Comparison of ENCODE assay signal across 8 mouse cellular contexts in the genomic region with DNA sequence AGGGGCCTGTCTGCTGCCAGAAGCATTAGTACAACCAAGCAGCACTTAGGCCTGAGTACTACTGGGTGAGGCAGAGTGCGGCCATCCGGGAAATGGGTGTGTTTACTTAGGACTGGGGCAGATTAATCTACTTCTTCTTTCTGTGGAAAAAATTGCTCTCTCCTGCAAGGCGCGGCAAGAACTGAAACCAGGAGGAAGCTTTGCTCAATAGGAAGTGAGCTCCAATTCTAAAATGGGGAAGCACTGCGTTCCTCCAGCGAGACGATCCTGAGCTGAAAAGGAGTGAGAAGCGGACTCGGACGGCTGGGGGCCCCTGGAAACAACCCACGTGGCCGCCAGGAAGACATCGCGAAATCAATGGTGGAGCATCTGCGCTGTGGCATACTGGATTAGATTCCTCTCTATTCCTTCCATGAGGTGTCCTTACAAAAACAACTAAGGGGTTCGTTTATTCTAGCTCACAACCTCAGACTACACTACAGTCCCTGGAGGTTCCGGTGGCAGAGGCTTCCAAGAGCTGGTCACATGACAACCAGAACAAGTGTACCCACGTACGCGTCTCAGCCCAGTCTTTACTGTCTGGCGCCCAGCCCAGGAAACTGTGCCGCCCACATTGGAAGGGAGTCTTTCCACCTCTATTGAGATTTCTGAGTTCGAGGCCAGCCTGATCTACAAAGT. TPM values are rescaled to one million over a fixed set of nuclear protein-coding genes. Genes with fewer than 3 reads are reported as not detected.
DNase-seq lines count a peak whose midpoint lies in the region; ATAC-seq and TF ChIP-seq lines count a peak whose summit lies in the region.

No protein-coding gene starts in this region.

- no peaks in the 10 kb centered on the region for H3K27me3 ChIP-seq in CH12.LX (replicated peaks)
- H3K27me3 ChIP-seq in liver, embryonic 13.5 days: no peaks in the 10 kb centered on the region

- peaks cover 4 to 49% of the 10 kb centered on the region in 2 experiments; a peak in 3 of 4 replicates for H3K4me1 ChIP-seq in CH12.LX (ENCODE audit: control insufficient read depth in 1 of 2, insufficient read depth in 2 of 2)
- H3K4me1 ChIP-seq in liver, embryonic 13.5 days (replicated peaks): peaks cover 34% of the 10 kb centered on the region

- no peak; the same call in 1 of the 2 replicates for TF ChIP-seq RAD21 in CH12.LX (IDR thresholded peaks at IDR 0.05; ENCODE audit: low read depth, low read length)

- in situ Hi-C loops in CH12.LX (cut with MboI; ENCODE audit: low pct_ligation_motif_present, low pct_unique_long_range_greater_than_20kb, low sequenced_read_pairs): loop anchor here (5.0 kb wide), 1 partner anchor 89 kb away; no protein-coding TSS in a partner anchor

- WGBS in liver, embryonic 13.5 days (ENCODE audit: insufficient replicate concordance): 12% methylated on average over 23 of the region's 23 CpGs

- peak; percentile 92 for TF ChIP-seq EP300 in CH12.LX (IDR thresholded peaks at IDR 0.05; ENCODE audit: low read length)

- dilution Hi-C loops in CH12.LX (cut with MboI; ENCODE audit: extremely low pct_ligation_motif_present, extremely low pct_unique_long_range_greater_than_20kb, low sequenced_read_pairs): no loop called here

- peak overlapping the region in 1 of 3 experiments; percentile 30 for H3K4me3 ChIP-seq in CH12.LX (replicated peaks in 1 of 3; ENCODE audit: low read depth in 2 of 3, low read length in 2 of 3, poor library complexity in 1 of 3)
- H3K4me3 ChIP-seq in liver, embryonic 13.5 days (replicated peaks): peak overlapping the region; percentile 43

- H3K36me3 ChIP-seq in CH12.LX (replicated peaks in 1 of 2; ENCODE audit: control insufficient read depth in 1 of 2, insufficient read depth in 1 of 2, low read length in 1 of 2): peaks cover 0 to 10% of the 10 kb centered on the region in 2 experiments
- H3K36me3 ChIP-seq in liver, embryonic 13.5 days: no peaks in the 10 kb centered on the region

- peak overlapping the region; percentile 53 for H3K4me2 ChIP-seq in CH12.LX (ENCODE audit: insufficient read depth, low read depth, poor library complexity, severe bottlenecking)
- H3K4me2 ChIP-seq in liver, embryonic 13.5 days: peak overlapping the region; percentile 64

- no peaks in the 10 kb centered on the region for H3K9me3 ChIP-seq in CH12.LX (replicated peaks; ENCODE audit: low read length)
- H3K9me3 ChIP-seq in liver, embryonic 13.5 days (replicated peaks): no peaks in the 10 kb centered on the region

- H3K27ac ChIP-seq in CH12.LX (ENCODE audit: insufficient read depth, low read depth): peak overlapping the region; percentile 72
- H3K27ac ChIP-seq in liver, embryonic 13.5 days: peak overlapping the region; percentile 48

- no peak for TF ChIP-seq CTCF in CH12.LX (conservative IDR thresholded peaks at IDR 0.05 in 1 of 2, IDR thresholded peaks at IDR 0.05 in 1 of 2; ENCODE audit: low read depth in 2 of 2, low read length in 2 of 2)

- no peaks in the 10 kb centered on the region for H3K79me2 ChIP-seq in CH12.LX (replicated peaks; ENCODE audit: control insufficient read depth, extremely low read depth, insufficient read depth, poor library complexity, severe bottlenecking)

- peak; percentile 86 for ATAC-seq in granulocyte monocyte progenitor cell, adult 5-6 weeks (replicated peaks; ENCODE audit: poor library complexity, severe bottlenecking)
- ATAC-seq in liver, embryonic 13.5 days (ENCODE audit: low read depth): peak; percentile 74

- peak overlapping the region; percentile 5 for H3K9ac ChIP-seq in CH12.LX (ENCODE audit: insufficient read depth, low read depth)
- peak overlapping the region; percentile 54 for H3K9ac ChIP-seq in liver, embryonic 13.5 days

- peak; percentile 65 for TF ChIP-seq POLR2A in CH12.LX (IDR thresholded peaks at IDR 0.05; ENCODE audit: low read depth, low read length)

- peak; percentile 93 for DNase-seq in CH12.LX (ENCODE audit: extremely low read depth)
- DNase-seq in T-cell, adult 2 months (ENCODE audit: low spot score): peak; percentile 86
- DNase-seq in kidney, adult 9 months: peak; percentile 58
- peak; percentile 36 for DNase-seq in liver, embryonic 13.5 days
- peak; percentile 80 to 83 for DNase-seq in right cerebral cortex, postnatal 10 days (ENCODE audit: low spot score in 2 of 2)
- DNase-seq in retina, embryonic 14.5 days (ENCODE audit: low spot score): no peak
- no peak for DNase-seq in yolk sac, embryonic 10.5 days (ENCODE audit: low spot score)

TF ChIP-seq in CH12.LX, 34 proteins besides CTCF, POLR2A, EP300 and RAD21:
- peak; percentile 74 for TF ChIP-seq USF1 (IDR thresholded peaks at IDR 0.05; ENCODE audit: low read depth, low read length)
- no peak for TF ChIP-seq MAFK (IDR thresholded peaks at IDR 0.05; ENCODE audit: insufficient replicate concordance, low read length)
- TF ChIP-seq MEF2A (IDR thresholded peaks at IDR 0.05; ENCODE audit: borderline replicate concordance, low read depth, low read length): peak; percentile 69
- peak; percentile 58 for TF ChIP-seq BHLHE40 (IDR thresholded peaks at IDR 0.05; ENCODE audit: low read depth, low read length)
- TF ChIP-seq JUN (IDR thresholded peaks at IDR 0.05; ENCODE audit: insufficient read depth, low read depth, low read length): peak; percentile 82
- TF ChIP-seq MAX (IDR thresholded peaks at IDR 0.05; ENCODE audit: low read length): peak; percentile 95
- peak; percentile 59; the same call in 1 of the 2 replicates for TF ChIP-seq ELF1 (IDR thresholded peaks at IDR 0.05; ENCODE audit: low read depth, low read length)
- TF ChIP-seq TCF12 (IDR thresholded peaks at IDR 0.05; ENCODE audit: low read depth, low read length): no peak
- TF ChIP-seq MYC (IDR thresholded peaks at IDR 0.05; ENCODE audit: low read depth, low read length): peak; percentile 94
- peak; percentile 89 for TF ChIP-seq IRF4 (IDR thresholded peaks at IDR 0.05; ENCODE audit: low read depth, low read length)
- peak; percentile 39; the same call in 1 of the 2 replicates for TF ChIP-seq CHD2 (IDR thresholded peaks at IDR 0.05; ENCODE audit: low read length)
- TF ChIP-seq CHD1 (IDR thresholded peaks at IDR 0.05; ENCODE audit: low read depth, low read length): 0 out of 2 replicates have a peak, but pooled peaks have one; percentile 79
- TF ChIP-seq UBTF (IDR thresholded peaks at IDR 0.05; ENCODE audit: low read depth, low read length): 0 out of 2 replicates have a peak, but pooled peaks have one; percentile 22
- no peak for TF ChIP-seq ZNF384 (IDR thresholded peaks at IDR 0.05; ENCODE audit: low read depth, low read length)
- no peak for TF ChIP-seq KAT2A (IDR thresholded peaks at IDR 0.05; ENCODE audit: insufficient replicate concordance, low read length)
- no peak for TF ChIP-seq E2F4 (IDR thresholded peaks at IDR 0.05; ENCODE audit: insufficient replicate concordance, low read depth, low read length)
- peak; percentile 59 for TF ChIP-seq SIN3A (IDR thresholded peaks at IDR 0.05; ENCODE audit: low read length)
- peak; percentile 87; the same call in 1 of the 2 replicates for TF ChIP-seq MXI1 (IDR thresholded peaks at IDR 0.05; ENCODE audit: low read depth, low read length)
- no peak for TF ChIP-seq NRF1 (IDR thresholded peaks at IDR 0.05; ENCODE audit: low read depth, low read length)
- peak; percentile 65 for TF ChIP-seq JUND (conservative IDR thresholded peaks at IDR 0.05; ENCODE audit: low read depth, low read length)
- TF ChIP-seq HCFC1 (IDR thresholded peaks at IDR 0.05; ENCODE audit: low read depth, low read length): no peak; the same call in none of the 2 replicates
- peak; percentile 70 for TF ChIP-seq ETS1 (conservative IDR thresholded peaks at IDR 0.05; ENCODE audit: low read depth, low read length)
- peak; percentile 83 for TF ChIP-seq USF2 (conservative IDR thresholded peaks at IDR 0.05; ENCODE audit: low read depth, low read length)
- 0 out of 2 replicates have a peak, but pooled peaks have one; percentile 32 for TF ChIP-seq NELFE (IDR thresholded peaks at IDR 0.05; ENCODE audit: low read depth, low read length)

RNA-seq across cellular contexts. Expression of a gene that starts 14.1 kb away (rescaled TPM):
- total RNA-seq in CH12.LX (2012; rRNA removed) (17.6 and 23.0 TPM in 2 replicates), CH12.LX (2014; rRNA removed) (31.3 and 37.3 TPM in 2 replicates)
- polyA plus RNA-seq in CH12.LX (2012; ENCODE audit: insufficient read length, low read depth): 29.4 and 34.9 TPM in 2 replicates
- 9.9 and 18.8 TPM in 2 replicates for total RNA-seq in granulocyte monocyte progenitor cell, adult 5-6 weeks (2014; fragmentation: Nextera tagmentation)
- total RNA-seq in granulocyte monocyte progenitor cell, adult 5-6 weeks (2017): 27.0 and 36.8 TPM in 2 replicates
- 6.2 and 8.0 TPM in 2 replicates for polyA plus RNA-seq in liver, embryonic 13.5 days (2015; fragmentation: Nextera tagmentation; extraction: Ambion mirVana)

RNA-seq across cellular contexts. Expression of a gene that starts 14.1 kb away (rescaled TPM):
- total RNA-seq in CH12.LX (2012; rRNA removed) (47.1 and 48.1 TPM in 2 replicates), CH12.LX (2014; rRNA removed) (83.0 and 94.7 TPM in 2 replicates)
- polyA plus RNA-seq in CH12.LX (2012; ENCODE audit: insufficient read length, low read depth): 46.4 and 48.1 TPM in 2 replicates
- total RNA-seq in granulocyte monocyte progenitor cell, adult 5-6 weeks (2014; fragmentation: Nextera tagmentation): 84.7 and 88.8 TPM in 2 replicates
- total RNA-seq in granulocyte monocyte progenitor cell, adult 5-6 weeks (2017): 46.6 and 75.6 TPM in 2 replicates
- polyA plus RNA-seq in liver, embryonic 13.5 days (2015; fragmentation: Nextera tagmentation; extraction: Ambion mirVana): 29.2 and 29.5 TPM in 2 replicates

RNA-seq across cellular contexts. Expression of a gene that starts 34.5 kb away (rescaled TPM):
- total RNA-seq in CH12.LX (2012; rRNA removed) (37.2 and 43.5 TPM in 2 replicates), CH12.LX (2014; rRNA removed) (69.8 and 73.1 TPM in 2 replicates)
- 69.0 and 79.7 TPM in 2 replicates for polyA plus RNA-seq in CH12.LX (2012; ENCODE audit: insufficient read length, low read depth)
- 65.0 and 67.3 TPM in 2 replicates for total RNA-seq in granulocyte monocyte progenitor cell, adult 5-6 weeks (2014; fragmentation: Nextera tagmentation)
- 54.2 and 54.9 TPM in 2 replicates for total RNA-seq in granulocyte monocyte progenitor cell, adult 5-6 weeks (2017)
- polyA plus RNA-seq in liver, embryonic 13.5 days (2015; fragmentation: Nextera tagmentation; extraction: Ambion mirVana): 10.7 and 14.6 TPM in 2 replicates

RNA-seq across cellular contexts. Expression of a gene that starts 51.7 kb away (rescaled TPM):
- 49.6 and 54.9 TPM in 2 replicates for total RNA-seq in CH12.LX (2012; rRNA removed)
- 55.1 and 64.3 TPM in 2 replicates for total RNA-seq in CH12.LX (2014; rRNA removed)
- 52.2 and 71.0 TPM in 2 replicates for polyA plus RNA-seq in CH12.LX (2012; ENCODE audit: insufficient read length, low read depth)
- 185 and 192 TPM in 2 replicates for total RNA-seq in granulocyte monocyte progenitor cell, adult 5-6 weeks (2014; fragmentation: Nextera tagmentation)
- total RNA-seq in granulocyte monocyte progenitor cell, adult 5-6 weeks (2017): 110 and 119 TPM in 2 replicates
- 22.6 and 23.9 TPM in 2 replicates for polyA plus RNA-seq in liver, embryonic 13.5 days (2015; fragmentation: Nextera tagmentation; extraction: Ambion mirVana)

Comparison
In these comparisons a context has a peak if more than half of its experiments do, and no peak if none do; other contexts are left out.
1. DNase-seq: peak in CH12.LX (single experiment), T-cell, adult 2 months (single experiment), kidney, adult 9 months (single experiment), liver, embryonic 13.5 days (single experiment) and right cerebral cortex, postnatal 10 days (2 of 2); none in retina, embryonic 14.5 days (single experiment) and yolk sac, embryonic 10.5 days (single experiment).